Mouse (Mus musculus): ENCODE data around the gene Mrpl58.

- TF ChIP-seq POLR2A (IDR thresholded peaks at IDR 0.05; ENCODE audit: insufficient read depth, low read depth, low read length) (peak; percentile 83), CTCF (IDR thresholded peaks at IDR 0.05; ENCODE audit: insufficient read depth, low read depth, low read length) (no peak)
Measured at GRCm38 (mm10) chr11:115381743-115382539, 21.6 kb upstream of the Mrpl58 start, which contains the start of gene Cdr2l.
